Comparison of ENCODE assay signal across 11 mouse cellular contexts in the genomic region with DNA sequence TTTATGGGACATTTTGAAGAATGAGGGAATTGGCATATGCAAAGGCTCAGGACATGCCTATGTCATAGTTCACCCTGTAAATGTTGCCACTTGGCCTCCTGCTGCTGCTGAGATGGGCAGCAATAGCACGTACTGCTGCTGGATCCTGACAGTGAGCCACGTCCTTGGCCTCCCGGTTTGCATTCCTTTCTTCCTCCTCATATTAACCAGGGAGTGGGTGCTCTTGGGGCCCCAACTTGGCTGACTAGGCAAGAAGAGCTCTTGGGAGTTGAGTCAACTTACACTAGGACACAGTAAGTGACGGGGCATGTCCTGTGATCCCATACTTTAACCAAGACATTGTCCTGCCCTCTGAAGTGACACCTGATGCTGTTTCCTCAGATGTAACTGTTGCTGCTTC. TPM values are rescaled to one million over a fixed set of nuclear protein-coding genes. Genes with fewer than 3 reads are reported as not detected.
A peak's percentile ranks its signal among the peaks of the same experiment; 100 is the strongest.
DNase-seq lines count a peak whose midpoint lies in the region; ATAC-seq and TF ChIP-seq lines count a peak whose summit lies in the region.
"Had no signal": no experiment of that assay in that cellular context is flagged by ENCODE, and none has a peak within 500 bp of the region (broad histone marks: within the 10 kb centered on the region; RNA-seq: fewer than 3 reads in every experiment).

No protein-coding gene starts in this region.

- DNase-seq in midbrain, embryonic 14.5 days: no peak
- no peak for DNase-seq in midbrain, embryonic 11.5 days (ENCODE audit: low spot score, missing footprints)
- no peak for DNase-seq in heart, embryonic 10.5 days (ENCODE audit: low spot score)
- DNase-seq in kidney, adult 2 months: no peak
- DNase-seq: retina, postnatal 1 day; thymus, adult 18-20 months had no signal

- 85% methylated on average over 4 of the region's 4 CpGs for WGBS in forebrain, embryonic 15.5 days
- 89% methylated on average over 4 of the region's 4 CpGs for WGBS in forebrain, embryonic 13.5 days
- 88% methylated on average over 4 of the region's 4 CpGs for WGBS in midbrain, embryonic 14.5 days
- WGBS in midbrain, embryonic 11.5 days: 90% methylated on average over 4 of the region's 4 CpGs
- 69% methylated on average over 4 of the region's 4 CpGs for WGBS in embryonic facial prominence, embryonic 15.5 days
- 70% methylated on average over 4 of the region's 4 CpGs for WGBS in olfactory bulb, adult 2 months
- WGBS in heart, embryonic 10.5 days: 81% methylated on average over 4 of the region's 4 CpGs
- 71% methylated on average over 4 of the region's 4 CpGs for WGBS in kidney, adult 2 months

- ATAC-seq in forebrain, embryonic 15.5 days (replicated peaks): no peak
- no peak for ATAC-seq in forebrain, embryonic 13.5 days
- ATAC-seq in midbrain, embryonic 14.5 days (ENCODE audit: low FRiP score, low TSS enrichment): no peak
- no peak for ATAC-seq in midbrain, embryonic 11.5 days (ENCODE audit: low FRiP score)
- no peak for ATAC-seq in embryonic facial prominence, embryonic 15.5 days (ENCODE audit: insufficient number of reproducible peaks, low FRiP score, low TSS enrichment, low read depth)

- H3K36me3 ChIP-seq in forebrain, embryonic 15.5 days: no peaks in the 10 kb centered on the region
- H3K36me3 ChIP-seq in forebrain, embryonic 13.5 days (ENCODE audit: poor library complexity, severe bottlenecking): no peaks in the 10 kb centered on the region
- no peaks in the 10 kb centered on the region for H3K36me3 ChIP-seq in midbrain, embryonic 14.5 days (ENCODE audit: control insufficient read depth, insufficient read depth, low read length)
- H3K36me3 ChIP-seq in midbrain, embryonic 11.5 days (ENCODE audit: control insufficient read depth, insufficient read depth, low read length): no peaks in the 10 kb centered on the region
- H3K36me3 ChIP-seq in embryonic facial prominence, embryonic 15.5 days: no peaks in the 10 kb centered on the region
- H3K36me3 ChIP-seq in heart, embryonic 10.5 days: no peaks in the 10 kb centered on the region
- H3K36me3 ChIP-seq in kidney, adult 2 months (ENCODE audit: control insufficient read depth, insufficient read depth, low read length): no peaks in the 10 kb centered on the region; the same call in 1 of the 2 replicates
- H3K36me3 ChIP-seq: heart, embryonic 13.5 days had no signal

- H3K9me3 ChIP-seq in forebrain, embryonic 15.5 days: no peaks in the 10 kb centered on the region
- H3K9me3 ChIP-seq in forebrain, embryonic 13.5 days (replicated peaks): no peaks in the 10 kb centered on the region
- H3K9me3 ChIP-seq in midbrain, embryonic 14.5 days (ENCODE audit: control insufficient read depth, low read length): no peaks in the 10 kb centered on the region
- no peaks in the 10 kb centered on the region for H3K9me3 ChIP-seq in midbrain, embryonic 11.5 days (ENCODE audit: control insufficient read depth, low read length)
- H3K9me3 ChIP-seq in embryonic facial prominence, embryonic 15.5 days (replicated peaks): no peaks in the 10 kb centered on the region
- no peaks in the 10 kb centered on the region for H3K9me3 ChIP-seq in heart, embryonic 10.5 days
- H3K9me3 ChIP-seq: heart, embryonic 13.5 days had no signal

- H3K4me2 ChIP-seq in forebrain, embryonic 15.5 days (replicated peaks): no peak overlapping the region
- no peak overlapping the region for H3K4me2 ChIP-seq in forebrain, embryonic 13.5 days
- no peak overlapping the region for H3K4me2 ChIP-seq in midbrain, embryonic 14.5 days (ENCODE audit: low read length)
- H3K4me2 ChIP-seq in midbrain, embryonic 11.5 days: no peak overlapping the region
- H3K4me2 ChIP-seq in embryonic facial prominence, embryonic 15.5 days (replicated peaks): no peak overlapping the region
- H3K4me2 ChIP-seq: heart, embryonic 13.5 days had no signal

- H3K4me1 ChIP-seq in forebrain, embryonic 15.5 days: peaks cover 20% of the 10 kb centered on the region
- peaks cover 17% of the 10 kb centered on the region for H3K4me1 ChIP-seq in forebrain, embryonic 13.5 days
- no peaks in the 10 kb centered on the region for H3K4me1 ChIP-seq in midbrain, embryonic 14.5 days (ENCODE audit: control insufficient read depth, insufficient read depth, low read length)
- no peaks in the 10 kb centered on the region for H3K4me1 ChIP-seq in midbrain, embryonic 11.5 days (ENCODE audit: control insufficient read depth, insufficient read depth, low read length)
- H3K4me1 ChIP-seq in embryonic facial prominence, embryonic 15.5 days: peaks cover 59% of the 10 kb centered on the region
- peaks cover 52% of the 10 kb centered on the region for H3K4me1 ChIP-seq in olfactory bulb, adult 2 months (ENCODE audit: control insufficient read depth, insufficient read depth, low read length)
- H3K4me1 ChIP-seq in heart, embryonic 10.5 days: peaks cover 43% of the 10 kb centered on the region
- H3K4me1 ChIP-seq in kidney, adult 2 months (ENCODE audit: control insufficient read depth, insufficient read depth, low read length): peaks cover 18% of the 10 kb centered on the region

- TF ChIP-seq CTCF in olfactory bulb, adult 2 months (IDR thresholded peaks at IDR 0.05; ENCODE audit: insufficient read depth, low read depth, low read length): no peak
- TF ChIP-seq CTCF in kidney, adult 2 months (conservative IDR thresholded peaks at IDR 0.05; ENCODE audit: insufficient read depth, insufficient read length, low read depth, low read length): no peak

- peak overlapping the region; percentile 58; the same call in 1 of the 2 replicates for H3K27ac ChIP-seq in forebrain, embryonic 15.5 days (replicated peaks)
- H3K27ac ChIP-seq in forebrain, embryonic 13.5 days: no peak overlapping the region
- H3K27ac ChIP-seq in midbrain, embryonic 14.5 days (replicated peaks; ENCODE audit: low read depth, low read length): 0 out of 2 replicates have a peak overlapping the region, but pooled peaks have one; percentile 17
- no peak overlapping the region for H3K27ac ChIP-seq in midbrain, embryonic 11.5 days (ENCODE audit: low read depth, low read length)
- H3K27ac ChIP-seq in embryonic facial prominence, embryonic 15.5 days (replicated peaks): peak overlapping the region; percentile 79
- H3K27ac ChIP-seq in olfactory bulb, adult 2 months (ENCODE audit: insufficient read depth, low read depth, low read length): peak overlapping the region; percentile 69
- H3K27ac ChIP-seq in heart, embryonic 10.5 days: no peak overlapping the region
- H3K27ac ChIP-seq in kidney, adult 2 months (ENCODE audit: insufficient read depth, low read depth, low read length): no peak overlapping the region
- H3K27ac ChIP-seq: heart, embryonic 13.5 days had no signal

- H3K27me3 ChIP-seq in forebrain, embryonic 15.5 days: no peaks in the 10 kb centered on the region
- H3K27me3 ChIP-seq in forebrain, embryonic 13.5 days: no peaks in the 10 kb centered on the region
- H3K27me3 ChIP-seq in midbrain, embryonic 14.5 days (ENCODE audit: control insufficient read depth, insufficient read depth, low read length): no peaks in the 10 kb centered on the region
- H3K27me3 ChIP-seq in midbrain, embryonic 11.5 days (ENCODE audit: control insufficient read depth, insufficient read depth, low read length): no peaks in the 10 kb centered on the region
- no peaks in the 10 kb centered on the region for H3K27me3 ChIP-seq in embryonic facial prominence, embryonic 15.5 days
- H3K27me3 ChIP-seq in heart, embryonic 10.5 days (ENCODE audit: insufficient read depth, poor library complexity, severe bottlenecking): no peaks in the 10 kb centered on the region
- no peaks in the 10 kb centered on the region for H3K27me3 ChIP-seq in kidney, adult 2 months (replicated peaks; ENCODE audit: control insufficient read depth, insufficient read depth, low read length)

- H3K4me3 ChIP-seq in forebrain, embryonic 15.5 days: no peak overlapping the region
- H3K4me3 ChIP-seq in forebrain, embryonic 13.5 days: no peak overlapping the region
- H3K4me3 ChIP-seq in midbrain, embryonic 14.5 days (replicated peaks; ENCODE audit: low read depth, low read length): no peak overlapping the region
- no peak overlapping the region for H3K4me3 ChIP-seq in midbrain, embryonic 11.5 days (ENCODE audit: low read depth, low read length)
- H3K4me3 ChIP-seq in embryonic facial prominence, embryonic 15.5 days (replicated peaks): no peak overlapping the region
- no peak overlapping the region for H3K4me3 ChIP-seq in olfactory bulb, adult 2 months (ENCODE audit: insufficient read depth, low read depth, low read length)
- H3K4me3 ChIP-seq in heart, embryonic 10.5 days: no peak overlapping the region
- H3K4me3 ChIP-seq in kidney, adult 2 months (ENCODE audit: insufficient read depth, low read depth, low read length): no peak overlapping the region
- H3K4me3 ChIP-seq: heart, embryonic 13.5 days had no signal

- TF ChIP-seq POLR2A in olfactory bulb, adult 2 months (IDR thresholded peaks at IDR 0.05; ENCODE audit: insufficient read depth, low read depth, low read length): no peak
- no peak for TF ChIP-seq POLR2A in kidney, adult 2 months (IDR thresholded peaks at IDR 0.05; ENCODE audit: low read depth, low read length)

- no peak overlapping the region for H3K9ac ChIP-seq in forebrain, embryonic 15.5 days (replicated peaks)
- H3K9ac ChIP-seq in forebrain, embryonic 13.5 days: no peak overlapping the region
- H3K9ac ChIP-seq in midbrain, embryonic 14.5 days (replicated peaks; ENCODE audit: low read length): no peak overlapping the region
- H3K9ac ChIP-seq in midbrain, embryonic 11.5 days (ENCODE audit: low read length): no peak overlapping the region
- H3K9ac ChIP-seq in embryonic facial prominence, embryonic 15.5 days: no peak overlapping the region
- H3K9ac ChIP-seq: heart, embryonic 13.5 days had no signal

RNA-seq across cellular contexts. Expression of gene Ampd3, which starts 12.5 kb away (rescaled TPM):
- 4.4 and 4.8 TPM in 2 replicates for polyA plus RNA-seq in forebrain, embryonic 15.5 days (2015; fragmentation: Nextera tagmentation; extraction: Ambion mirVana)
- polyA plus RNA-seq in forebrain, embryonic 13.5 days (2015; fragmentation: Nextera tagmentation; extraction: Ambion mirVana): 1.5 TPM in 2 replicates
- polyA plus RNA-seq in midbrain, embryonic 14.5 days (2014; fragmentation: Nextera tagmentation; extraction: Ambion mirVana): 7.8 and 8.2 TPM in 2 replicates
- polyA plus RNA-seq in midbrain, embryonic 11.5 days (2014; fragmentation: Nextera tagmentation; extraction: Ambion mirVana): 1.4 and 2.6 TPM in 2 replicates
- 10.6 and 11.1 TPM in 2 replicates for polyA plus RNA-seq in embryonic facial prominence, embryonic 15.5 days (2015; fragmentation: Nextera tagmentation; extraction: Ambion mirVana)
- not detected in 2 replicates for polyA plus RNA-seq in olfactory bulb, adult 2 months (2012; ENCODE audit: insufficient read depth, insufficient read length, low replicate concordance, missing spikeins)
- 4.9 and 5.7 TPM in 2 replicates for polyA plus RNA-seq in heart, embryonic 10.5 days (2016; fragmentation: Nextera tagmentation; extraction: Ambion mirVana)
- 23.4 and 26.4 TPM in 2 replicates for polyA plus RNA-seq in kidney, adult 2 months (2012; rRNA removed)

Comparison
In these comparisons a context has a peak if more than half of its experiments do, and no peak if none do; other contexts are left out.
1. H3K27ac ChIP-seq: peak in forebrain, embryonic 15.5 days (single experiment), midbrain, embryonic 14.5 days (single experiment), embryonic facial prominence, embryonic 15.5 days (single experiment) and olfactory bulb, adult 2 months (single experiment); none in forebrain, embryonic 13.5 days (single experiment), midbrain, embryonic 11.5 days (single experiment), heart, embryonic 10.5 days (single experiment) and kidney, adult 2 months (single experiment).